Mouse (Mus musculus) small intestine, adult 2 months (tissue): Measurements from ENCODE around the gene Mrpl12. TPM values are rescaled to one million over a fixed set of nuclear protein-coding genes. Genes with fewer than 3 reads are reported as not detected.

Experiments used
- H3K27ac ChIP-seq: fragments of 200-500 bp; 2 replicates; pipeline ENCODE4 v1.5.1; 2012; ENCODE audit warnings: low read depth, low read length, control low read depth, inconsistent platforms; ENCODE audit not compliant: insufficient read depth
- H3K27me3 ChIP-seq: fragments of 200-500 bp; 2 replicates; pipeline ENCODE4 v1.6.1; 2012; ENCODE audit warnings: mild to moderate bottlenecking, moderate library complexity, low read length, inconsistent platforms; ENCODE audit not compliant: control insufficient read depth, insufficient read depth
- H3K36me3 ChIP-seq: fragments of 200-500 bp; 2 replicates; pipeline ENCODE4 v1.6.1; 2012; ENCODE audit warnings: mild to moderate bottlenecking, low read length, control low read depth, inconsistent platforms; ENCODE audit not compliant: control insufficient read depth, insufficient read depth
- H3K4me1 ChIP-seq: fragments of 200-500 bp; 2 replicates; pipeline ENCODE4 v1.6.1; 2012; ENCODE audit warnings: low read length, inconsistent platforms, mixed read lengths; ENCODE audit not compliant: control insufficient read depth, insufficient read depth, insufficient read length
- H3K4me3 ChIP-seq: fragments of 200-500 bp; 2 replicates; pipeline ENCODE4 v1.5.1; 2012; ENCODE audit warnings: low read depth, mild to moderate bottlenecking, control low read depth, inconsistent platforms, low read length, moderate library complexity
- CTCF ChIP-seq: fragments of 200-500 bp; IDR thresholded peaks from 2 replicates; pipeline ENCODE4 v1.5.1; 2012; ENCODE audit warnings: low read depth, mild to moderate bottlenecking, control low read depth, inconsistent platforms, low read length, moderate library complexity, mixed read lengths; ENCODE audit not compliant: insufficient replicate concordance, insufficient read length; ENCODE audit errors: extremely low read depth
- POLR2A ChIP-seq: fragments of 200-500 bp; IDR thresholded peaks from 2 replicates; pipeline ENCODE4 v1.6.1; 2012; ENCODE audit warnings: low read depth, mild to moderate bottlenecking, control low read depth, inconsistent platforms, low read length, moderate library complexity
- WGBS: fragments of 180-500 bp; shearing (Covaris S2); methylation state at CpG from one replicate; pipeline ENCODE4 v1.1.7; 2018; 5-methylcytosine and 5-hydroxymethylcytosine counted together
- polyA plus RNA-seq: library from polyadenylated mRNA; depleted of rRNA; stranded (reverse); fragments of >200 nt; gene quantifications from 2 replicates; pipeline ENCODE4 v1.2.3, GENCODE M21; 2012

Gene Mrpl12
- polyA plus RNA-seq, 1 experiment: 155 TPM

DNA sequence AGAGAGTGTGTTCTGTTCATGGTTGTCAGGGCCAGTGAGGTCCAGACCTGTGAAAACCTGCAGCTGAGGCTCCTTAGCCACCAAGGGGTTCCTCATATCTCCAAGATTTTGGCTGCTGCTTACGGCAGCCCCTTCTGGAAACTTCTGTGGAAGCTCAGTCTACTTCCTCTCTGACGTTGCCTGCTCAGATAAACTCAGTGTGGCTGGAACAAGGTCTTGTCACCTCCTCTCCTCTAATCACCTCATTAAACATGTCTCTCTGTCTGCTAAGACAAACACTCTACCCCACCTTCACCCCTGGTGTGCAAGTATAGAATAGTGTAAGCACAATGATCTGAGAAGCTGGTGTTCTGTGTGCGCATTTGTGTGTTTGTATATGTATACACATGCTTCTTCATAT, 38.9 kb upstream of the Mrpl12 start:
- TF ChIP-seq CTCF (no peak), POLR2A (no peak)
- WGBS: 64% methylated on average over 3 of the region's 3 CpGs
- no peaks in the 10 kb centered on the region for H3K27me3 ChIP-seq

DNA sequence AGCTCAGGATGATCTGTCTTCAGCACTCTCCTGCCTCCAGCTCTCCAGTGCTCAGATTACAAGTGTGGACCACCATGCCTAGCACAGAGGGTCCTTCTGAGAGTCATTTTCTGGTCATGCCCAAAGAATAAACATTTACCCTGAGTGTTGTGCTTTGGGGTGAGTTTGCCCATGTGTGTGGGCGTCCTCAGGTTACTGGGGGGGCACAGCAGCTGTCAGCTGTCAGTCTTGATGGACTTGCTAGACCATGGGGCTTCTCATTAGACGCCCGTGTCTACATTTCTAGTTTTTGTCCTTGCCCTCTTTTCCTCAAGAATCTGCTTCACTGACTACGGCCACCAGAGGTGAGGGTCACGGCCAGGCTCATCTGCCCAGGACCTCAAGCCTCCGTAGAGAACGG, 37.2 kb upstream of the Mrpl12 start:
- 84% methylated on average over 7 of the region's 7 CpGs for WGBS
- 0 out of 2 replicates have a peak, but pooled peaks cover 2% of the 10 kb centered on the region for H3K4me1 ChIP-seq
- H3K27ac ChIP-seq: no peak overlapping the region
- TF ChIP-seq POLR2A (no peak), CTCF (no peak)
- H3K36me3 ChIP-seq: no peaks in the 10 kb centered on the region
- no peak overlapping the region for H3K4me3 ChIP-seq
- H3K27me3 ChIP-seq: no peaks in the 10 kb centered on the region

More for the DNA sequence above, 38.9 kb upstream of the Mrpl12 start:
- Histone ChIP-seq H3K27ac (no peak overlapping the region), H3K4me1 (0 out of 2 replicates have a peak, but pooled peaks cover 2% of the 10 kb centered on the region), H3K36me3 (no peaks in the 10 kb centered on the region), H3K4me3 (no peak overlapping the region)

DNA sequence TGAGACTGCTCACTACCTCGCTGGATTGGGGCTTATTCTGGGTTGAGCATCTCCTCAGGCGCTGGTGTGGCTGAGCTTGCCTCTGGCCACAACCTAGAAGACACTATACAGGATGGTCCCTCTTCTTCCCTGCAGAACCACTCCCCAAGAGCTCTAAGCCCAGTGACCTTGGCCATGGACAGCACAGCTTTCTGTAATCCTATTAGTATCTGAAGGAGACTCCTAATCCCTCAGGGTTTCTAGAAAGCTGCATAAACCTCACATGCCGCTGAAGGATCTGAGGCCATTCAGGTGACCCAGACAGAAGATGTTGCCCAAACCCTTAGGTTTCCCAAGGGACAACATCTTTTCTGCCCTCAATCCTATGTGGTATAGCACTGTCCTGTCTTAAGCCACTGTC, 32.2 kb upstream of the Mrpl12 start:
- Histone ChIP-seq H3K4me3 (no peak overlapping the region), H3K36me3 (no peaks in the 10 kb centered on the region; the same call in 1 of the 2 replicates), H3K27me3 (no peaks in the 10 kb centered on the region), H3K27ac (no peak overlapping the region), H3K4me1 (peaks cover 6% of the 10 kb centered on the region; the same call in 1 of the 2 replicates)
- WGBS: 78% methylated on average over 3 of the region's 3 CpGs
- TF ChIP-seq POLR2A (no peak), CTCF (no peak)

DNA sequence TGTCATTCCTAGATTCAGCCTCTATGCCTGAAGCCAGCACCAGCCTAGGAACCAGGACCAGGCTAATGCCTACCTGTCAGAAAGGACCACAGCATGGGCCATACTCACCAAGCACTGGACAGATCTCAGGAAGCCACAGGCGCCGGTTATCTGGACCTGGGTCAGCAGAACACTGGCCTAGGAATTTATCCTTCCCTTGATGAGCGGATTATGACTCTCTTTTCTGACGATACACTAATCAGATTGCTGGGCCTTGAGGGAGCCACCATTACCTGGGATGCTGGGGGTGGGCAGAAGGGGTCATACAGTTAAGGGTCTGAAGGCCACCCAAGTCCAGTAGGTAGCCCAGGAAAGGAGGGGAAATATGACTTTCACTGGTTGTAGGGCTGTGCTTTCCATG, 31.1 kb upstream of the Mrpl12 start, which contains the start of gene Pde6g:
Gene Pde6g, minus strand, starts transcription at position 195 of the 400 bp plus-strand sequence.
- Histone ChIP-seq H3K4me3 (no peak within 1 kb of the TSS), H3K27ac (no peak within 1 kb of the TSS), H3K4me1 (peaks cover 6% of the 10 kb centered on the region; the same call in 1 of the 2 replicates), H3K27me3 (no peaks in the 10 kb centered on the region), H3K36me3 (no peaks in the 10 kb centered on the region; the same call in 1 of the 2 replicates)
- TF ChIP-seq POLR2A (no peak), CTCF (no peak)
- 90% methylated on average over 4 of the region's 4 CpGs for WGBS

DNA sequence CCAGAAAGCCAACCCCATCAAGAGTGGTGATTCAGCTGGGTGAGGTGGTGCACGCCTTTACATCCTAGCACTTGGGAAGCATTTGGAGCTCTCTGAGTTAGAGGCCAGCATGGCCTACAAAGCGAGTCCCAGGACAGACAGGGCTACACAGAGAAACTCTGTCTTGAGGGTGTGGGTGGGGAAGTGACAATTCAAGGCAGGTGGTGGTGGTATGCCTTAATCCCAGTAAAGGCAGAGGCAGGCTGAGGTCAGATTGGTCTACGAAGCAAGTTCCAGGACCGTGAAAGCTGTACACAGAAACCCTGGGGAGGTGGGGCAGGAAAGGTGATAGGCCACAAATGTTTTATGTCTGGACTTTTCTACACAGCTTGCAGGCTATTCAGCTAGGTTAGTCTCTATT, 29.4 kb upstream of the Mrpl12 start:
- H3K27ac ChIP-seq: no peak overlapping the region
- peaks cover 7% of the 10 kb centered on the region; the same call in 1 of the 2 replicates for H3K4me1 ChIP-seq
- no peaks in the 10 kb centered on the region for H3K27me3 ChIP-seq
- TF ChIP-seq CTCF: no peak
- no peak for TF ChIP-seq POLR2A
- WGBS: 98% methylated on average over 4 of the region's 4 CpGs
- no peak overlapping the region for H3K4me3 ChIP-seq
- no peaks in the 10 kb centered on the region; the same call in 1 of the 2 replicates for H3K36me3 ChIP-seq

DNA sequence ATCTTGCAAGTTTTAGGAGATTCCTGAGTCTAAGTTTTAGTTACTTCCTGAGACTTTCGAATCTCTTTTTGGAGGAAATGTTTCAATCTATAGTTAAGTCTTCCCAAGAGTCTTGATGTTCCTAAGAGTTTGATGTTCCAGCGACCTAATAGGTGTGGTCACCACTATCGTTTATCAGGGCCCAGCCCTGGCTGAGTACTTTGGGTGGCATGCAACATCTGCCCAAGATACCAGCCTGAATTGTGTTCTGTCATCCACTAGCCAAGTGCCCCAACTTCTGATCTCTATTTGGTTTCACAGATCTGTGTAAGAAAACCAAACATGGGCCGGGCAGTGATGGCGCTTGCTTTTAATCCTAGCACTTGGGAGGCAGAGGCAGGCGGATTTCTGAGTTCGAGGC, 29.0 kb upstream of the Mrpl12 start:
- WGBS: 87% methylated on average over 7 of the region's 7 CpGs
- Histone ChIP-seq H3K36me3 (no peaks in the 10 kb centered on the region; the same call in 1 of the 2 replicates), H3K27me3 (no peaks in the 10 kb centered on the region), H3K27ac (no peak overlapping the region), H3K4me1 (peaks cover 7% of the 10 kb centered on the region; the same call in 1 of the 2 replicates), H3K4me3 (no peak overlapping the region)
- no peak for TF ChIP-seq CTCF
- TF ChIP-seq POLR2A: no peak

DNA sequence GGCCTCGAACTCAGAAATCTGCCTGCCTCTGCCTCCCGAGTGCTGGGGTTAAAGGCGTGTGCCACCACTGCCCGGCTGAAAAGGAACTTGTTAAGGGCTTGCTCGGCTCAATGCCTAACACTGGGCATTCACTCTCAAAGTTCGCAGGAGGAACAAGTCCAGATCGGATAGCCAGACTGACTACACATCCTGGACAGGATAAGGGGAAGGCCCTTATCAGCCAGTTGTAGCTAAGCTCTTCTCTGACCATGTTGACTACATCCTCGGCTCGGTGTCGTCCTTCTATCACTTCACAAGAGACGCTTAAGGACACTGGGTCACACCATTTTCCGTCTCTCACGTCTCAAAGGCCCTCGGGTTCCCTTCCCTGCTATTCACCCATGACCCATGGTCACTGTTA, 27.0 kb upstream of the Mrpl12 start:
- H3K4me3 ChIP-seq: peak overlapping the region; percentile 83
- H3K36me3 ChIP-seq: peaks cover 10% of the 10 kb centered on the region; the same call in 1 of the 2 replicates
- TF ChIP-seq POLR2A (no peak), CTCF (no peak)
- H3K27ac ChIP-seq: peak overlapping the region; percentile 65
- H3K4me1 ChIP-seq: peaks cover 7% of the 10 kb centered on the region; the same call in 1 of the 2 replicates
- WGBS: 7% methylated on average over 14 of the region's 14 CpGs
- no peaks in the 10 kb centered on the region for H3K27me3 ChIP-seq
